Mouse (Mus musculus): ENCODE results near the gene 1700024G13Rik.
A peak's percentile ranks its signal among the peaks of the same experiment; 100 is the strongest.
"Not testable (repeated sequence)": the region's sequence is repeated elsewhere in the genome, so short reads cannot be mapped to it uniquely, and the experiment has no call there.

1700024G13Rik gene

GRCm38 (mm10) chr14:32388196-32388595 is at the start of gene 1700024G13Rik:
1700024G13Rik (minus strand) TSS chr14:32388391.
- DNase-seq: no peak

- no peak for DNase-seq
These were observed 49.2 kb upstream of the 1700024G13Rik start for GRCm38 (mm10) chr14:32437352-32437793.

GRCm38 (mm10) chr14:32429030-32429602 is 40.9 kb upstream of the 1700024G13Rik start:
- DNase-seq: no peak

GRCm38 (mm10) chr14:32423946-32424345 is 35.8 kb upstream of the 1700024G13Rik start:
- DNase-seq: no peak

GRCm38 (mm10) chr14:32418747-32419146 is 30.6 kb upstream of the 1700024G13Rik start:
- no peak for DNase-seq

- DNase-seq: peak; percentile 24
These were observed 23.9 kb upstream of the 1700024G13Rik start for GRCm38 (mm10) chr14:32412075-32412474.

GRCm38 (mm10) chr14:32410084-32410483 is 21.9 kb upstream of the 1700024G13Rik start:
- no peak for DNase-seq

GRCm38 (mm10) chr14:32405399-32405798 is 17.2 kb upstream of the 1700024G13Rik start:
- DNase-seq: not testable (repeated sequence)

GRCm38 (mm10) chr14:32381619-32382018 is 6.6 kb downstream of the 1700024G13Rik start:
- DNase-seq: no peak

GRCm38 (mm10) chr14:32381066-32381465 is 7.1 kb downstream of the 1700024G13Rik start:
- DNase-seq: peak; percentile 5

- no peak for DNase-seq
These were observed 8.1 kb downstream of the 1700024G13Rik start for GRCm38 (mm10) chr14:32380099-32380480.

- no peak for DNase-seq
These were observed 8.6 kb downstream of the 1700024G13Rik start for GRCm38 (mm10) chr14:32379395-32380098.

GRCm38 (mm10) chr14:32372510-32372909 is 15.7 kb downstream of the 1700024G13Rik start:
- DNase-seq: no peak

GRCm38 (mm10) chr14:32369756-32370155 is 18.4 kb downstream of the 1700024G13Rik start:
- no peak for DNase-seq

- no peak for DNase-seq
These were observed 23.8 kb downstream of the 1700024G13Rik start for GRCm38 (mm10) chr14:32364359-32364758.

- not testable (repeated sequence) for DNase-seq
These were observed 36.8 kb downstream of the 1700024G13Rik start for GRCm38 (mm10) chr14:32351181-32351920.

GRCm38 (mm10) chr14:32347307-32347706 is 40.9 kb downstream of the 1700024G13Rik start:
- no peak for DNase-seq

GRCm38 (mm10) chr14:32344694-32345093 is 43.5 kb downstream of the 1700024G13Rik start:
- DNase-seq: no peak

- DNase-seq: no peak
These were observed 44.0 kb downstream of the 1700024G13Rik start for GRCm38 (mm10) chr14:32344176-32344575.

GRCm38 (mm10) chr14:32341823-32342222 is 46.4 kb downstream of the 1700024G13Rik start:
- no peak for DNase-seq

GRCm38 (mm10) chr14:32336547-32336946 is 51.6 kb downstream of the 1700024G13Rik start:
- no peak for DNase-seq

- DNase-seq: no peak
These were observed 52.2 kb downstream of the 1700024G13Rik start for GRCm38 (mm10) chr14:32336021-32336420.

Data from right cerebral cortex, adult 18-20 months (tissue).